Mouse (Mus musculus) heart, embryonic 11.5 days (tissue): ENCODE data around the gene Ube2d2b. TPM values are rescaled to one million over a fixed set of nuclear protein-coding genes. Genes with fewer than 3 reads are reported as not detected.

Source experiments
- ATAC-seq: fragments of 200-750 bp; cut with Nextera tagmentation; replicated peaks from 2 replicates; pipeline ENCODE4 v1.8.0; 2017; ENCODE audit warnings: moderate library complexity; ENCODE audit not compliant: insufficient number of reproducible peaks, low FRiP score, low TSS enrichment
- H3K27ac ChIP-seq: fragments of 300-500 bp; sonication (generic); 2 replicates; pipeline ENCODE4 v1.5.1; 2014; ENCODE audit warnings: mild to moderate bottlenecking, low read depth, low read length
- H3K27me3 ChIP-seq: fragments of 300-500 bp; sonication (generic); 2 replicates; pipeline ENCODE4 v1.6.1; 2014; ENCODE audit warnings: mild to moderate bottlenecking, low read length, mixed read lengths; ENCODE audit not compliant: control insufficient read depth, insufficient read depth
- H3K36me3 ChIP-seq: fragments of 300-500 bp; sonication (generic); 2 replicates; pipeline ENCODE4 v1.6.1; 2014; ENCODE audit warnings: mild to moderate bottlenecking, low read length, moderate library complexity, mixed read lengths; ENCODE audit not compliant: control insufficient read depth, insufficient read depth
- H3K4me1 ChIP-seq: fragments of 300-500 bp; sonication (generic); 2 replicates; pipeline ENCODE4 v1.6.1; 2014; ENCODE audit warnings: low read length; ENCODE audit not compliant: control insufficient read depth, insufficient read depth
- H3K4me2 ChIP-seq: fragments of 300-500 bp; sonication (generic); 2 replicates; pipeline ENCODE4 v1.6.1; 2014; ENCODE audit warnings: mild to moderate bottlenecking, moderate library complexity
- H3K4me3 ChIP-seq: fragments of 300-500 bp; sonication (generic); 2 replicates; pipeline ENCODE4 v1.5.1; 2014; ENCODE audit warnings: low read depth, low read length
- H3K9ac ChIP-seq: fragments of 300-500 bp; sonication (generic); 2 replicates; pipeline ENCODE4 v1.6.1; 2014; ENCODE audit warnings: mild to moderate bottlenecking, low read depth, low read length, moderate library complexity
- H3K9me3 ChIP-seq: fragments of 300-500 bp; sonication (generic); replicated peaks from 2 replicates; pipeline ENCODE4 v1.6.1; 2016; ENCODE audit warnings: low read length; ENCODE audit not compliant: control insufficient read depth
- WGBS: fragments of 180-500 bp; shearing (Covaris S2); extraction: QIAGEN DNeasy Blood & Tissue Kit; methylation state at CpG from one replicate; pipeline ENCODE4 v1.1.7; 2014; ENCODE audit not compliant: insufficient replicate concordance; 5-methylcytosine and 5-hydroxymethylcytosine counted together
- polyA plus RNA-seq: library from polyadenylated mRNA; unstranded; fragments of >200 nt; fragmentation: Nextera tagmentation; extraction: Ambion mirVana; gene quantifications from 2 replicates; pipeline ENCODE4 v1.2.1, GENCODE M21; 2014

The Ube2d2b gene
- 0.57 TPM in 1 of 2 replicates, not detected in the other for polyA plus RNA-seq

DNA sequence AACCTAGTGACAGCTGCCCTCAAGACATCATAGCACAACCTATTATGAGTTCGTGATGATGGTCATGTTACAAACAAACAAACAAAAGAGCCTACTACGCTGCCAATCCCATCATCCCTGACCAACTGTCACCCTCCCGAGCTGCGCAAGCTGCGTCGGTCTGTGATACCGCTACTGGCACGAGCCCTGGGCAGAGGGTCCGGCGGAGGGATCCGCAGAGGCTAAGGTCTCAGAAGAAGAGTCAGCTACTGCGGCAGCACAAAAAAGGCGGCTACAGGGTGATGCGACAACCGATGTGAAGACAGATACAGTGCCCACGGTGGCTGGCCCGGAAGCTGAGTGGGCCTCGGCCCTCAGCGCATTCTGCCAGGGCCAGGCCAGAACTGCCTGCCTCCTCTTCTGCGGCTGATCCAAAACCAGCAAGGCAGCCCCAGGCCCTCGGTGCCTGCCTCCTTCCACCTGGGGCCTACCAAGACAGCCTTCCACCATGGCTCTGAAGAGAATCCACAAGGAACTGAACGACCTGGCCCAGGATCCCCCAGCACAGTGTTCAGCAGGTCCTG is at the start of gene Ube2d2b:
Gene Ube2d2b (plus strand): TSS at position 102 of the 563 bp plus-strand sequence.
- no peak within 1 kb of the TSS for H3K9ac ChIP-seq
- H3K4me2 ChIP-seq = no peak within 1 kb of the TSS
- H3K27me3 ChIP-seq = no peaks in the 10 kb centered on the region
- ATAC-seq = no peak
- no peak within 1 kb of the TSS for H3K27ac ChIP-seq
- no peaks in the 10 kb centered on the region; the same call in 1 of the 2 replicates for H3K4me1 ChIP-seq
- no peaks in the 10 kb centered on the region for H3K9me3 ChIP-seq
- H3K4me3 ChIP-seq = no peak within 1 kb of the TSS
- H3K36me3 ChIP-seq = no peaks in the 10 kb centered on the region
- WGBS = 94% methylated on average over 22 of the region's 22 CpGs

DNA sequence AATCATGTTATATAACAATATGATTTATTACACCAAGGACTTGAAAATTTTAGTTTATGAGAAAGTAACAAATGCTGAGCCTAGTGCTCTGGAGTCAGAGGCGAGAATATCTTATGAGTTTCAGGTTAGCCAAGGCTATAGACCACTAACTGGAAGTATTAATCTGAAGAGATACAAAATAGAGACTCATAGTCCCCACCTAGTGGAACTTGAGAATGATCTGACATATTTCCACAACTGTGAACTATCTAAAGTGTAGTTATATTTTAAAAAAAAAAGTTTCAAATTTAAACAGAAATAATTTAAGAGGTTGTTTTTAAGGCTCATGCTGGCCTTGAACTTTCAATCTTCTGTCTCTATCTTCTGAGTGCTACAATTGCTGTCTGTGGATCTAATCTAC is 47.5 kb upstream of the Ube2d2b start:
- no peak overlapping the region for H3K27ac ChIP-seq
- H3K4me1 ChIP-seq = no peaks in the 10 kb centered on the region
- no peaks in the 10 kb centered on the region for H3K27me3 ChIP-seq
- no peak overlapping the region for H3K4me2 ChIP-seq
- H3K9ac ChIP-seq = no peak overlapping the region
- no peak for ATAC-seq
- H3K4me3 ChIP-seq = no peak overlapping the region
- H3K36me3 ChIP-seq = 0 out of 2 replicates have a peak, but pooled peaks cover 4% of the 10 kb centered on the region
- no peaks in the 10 kb centered on the region for H3K9me3 ChIP-seq
- 96% methylated on average over 1 of the region's 1 CpGs for WGBS

DNA sequence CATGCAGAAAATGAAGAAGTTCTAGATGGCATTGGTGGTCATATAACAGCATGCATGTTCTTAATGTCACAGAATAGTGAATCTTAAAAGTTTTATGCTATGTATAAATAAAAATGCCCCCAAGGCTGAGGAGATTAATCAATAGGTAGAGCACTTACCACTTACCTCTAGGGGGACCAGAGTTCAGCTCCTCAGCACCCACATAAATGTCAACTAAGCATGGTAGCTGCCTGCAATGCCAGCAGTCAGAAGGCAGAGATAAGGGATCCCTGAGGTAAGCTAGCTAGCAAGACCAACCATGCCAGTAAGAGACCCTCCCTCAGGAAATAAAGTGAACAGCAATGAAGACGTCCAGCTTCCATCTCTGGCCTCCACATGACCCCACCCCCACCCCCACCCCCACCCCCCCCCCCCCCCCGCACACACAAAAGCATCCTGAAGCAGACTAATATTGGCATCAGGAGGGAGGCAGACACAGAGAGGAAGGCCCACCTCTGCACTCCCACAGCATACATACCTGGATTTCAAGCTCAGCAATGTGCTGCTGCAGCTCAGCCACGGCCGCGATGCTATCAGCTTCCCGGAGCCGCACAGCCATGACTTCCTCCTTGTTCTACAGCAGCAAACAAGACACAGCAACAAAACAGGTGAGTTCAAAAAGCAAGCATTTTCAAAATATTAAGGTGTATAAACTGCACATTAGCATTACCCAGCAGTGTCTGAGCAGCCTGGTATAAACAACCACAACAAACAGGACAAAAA is 42.0 kb upstream of the Ube2d2b start:
- no peak overlapping the region for H3K9ac ChIP-seq
- no peaks in the 10 kb centered on the region for H3K36me3 ChIP-seq
- no peak overlapping the region for H3K27ac ChIP-seq
- WGBS = 84% methylated on average over 7 of the region's 7 CpGs
- ATAC-seq = no peak
- H3K4me2 ChIP-seq = no peak overlapping the region
- no peak overlapping the region for H3K4me3 ChIP-seq
- no peaks in the 10 kb centered on the region for H3K27me3 ChIP-seq
- H3K4me1 ChIP-seq = no peaks in the 10 kb centered on the region
- no peaks in the 10 kb centered on the region for H3K9me3 ChIP-seq

DNA sequence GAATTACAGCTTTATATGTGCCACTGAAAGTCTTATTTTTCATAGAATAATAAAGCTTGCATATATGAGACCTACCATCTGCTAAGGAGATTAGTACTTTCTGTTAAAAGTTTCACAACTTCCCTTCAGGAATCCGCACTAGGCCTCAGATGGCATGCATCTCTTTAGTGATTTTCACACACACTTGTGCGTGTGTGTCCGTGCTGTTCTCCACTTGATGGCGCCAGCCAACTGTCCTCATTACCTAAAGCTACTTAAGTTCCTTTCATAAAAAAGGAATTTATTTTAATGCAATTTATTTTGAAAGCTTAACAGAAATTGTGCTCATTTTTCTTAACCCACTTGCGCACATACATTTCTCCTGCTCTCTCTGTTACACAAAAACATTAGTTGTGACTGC is 40.4 kb upstream of the Ube2d2b start:
- Histone ChIP-seq H3K36me3 (no peaks in the 10 kb centered on the region), H3K4me3 (no peak overlapping the region), H3K27me3 (no peaks in the 10 kb centered on the region), H3K4me2 (no peak overlapping the region), H3K9ac (no peak overlapping the region), H3K4me1 (peaks cover 6% of the 10 kb centered on the region; the same call in 1 of the 2 replicates), H3K9me3 (no peaks in the 10 kb centered on the region), H3K27ac (no peak overlapping the region)
- 81% methylated on average over 5 of the region's 5 CpGs for WGBS
- no peak for ATAC-seq

DNA sequence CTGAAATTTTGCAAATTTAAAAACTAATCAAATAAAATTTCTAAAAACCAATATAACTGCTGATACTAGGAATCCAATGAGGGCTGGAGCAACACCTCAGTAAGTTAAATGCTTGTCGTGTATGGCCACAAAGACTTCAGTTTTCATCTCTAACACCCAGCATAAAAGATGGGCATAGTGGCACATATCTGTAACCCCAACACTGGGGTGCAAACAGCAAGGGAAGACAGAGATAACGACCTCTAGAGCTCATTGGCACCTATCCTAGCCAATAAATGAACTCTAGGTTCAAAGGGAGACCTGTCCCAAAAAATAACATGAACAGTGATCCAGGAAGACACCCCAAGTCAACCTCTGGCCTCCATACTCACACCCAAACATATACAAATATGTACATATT is 37.9 kb upstream of the Ube2d2b start:
- H3K9ac ChIP-seq = no peak overlapping the region
- H3K4me1 ChIP-seq = peaks cover 6% of the 10 kb centered on the region; the same call in 1 of the 2 replicates
- ATAC-seq = no peak
- no peak overlapping the region for H3K4me2 ChIP-seq
- no peak overlapping the region for H3K27ac ChIP-seq
- H3K9me3 ChIP-seq = no peaks in the 10 kb centered on the region
- H3K36me3 ChIP-seq = no peaks in the 10 kb centered on the region
- no peak overlapping the region for H3K4me3 ChIP-seq
- H3K27me3 ChIP-seq = no peaks in the 10 kb centered on the region
- 85% methylated on average over 2 of the region's 2 CpGs for WGBS

DNA sequence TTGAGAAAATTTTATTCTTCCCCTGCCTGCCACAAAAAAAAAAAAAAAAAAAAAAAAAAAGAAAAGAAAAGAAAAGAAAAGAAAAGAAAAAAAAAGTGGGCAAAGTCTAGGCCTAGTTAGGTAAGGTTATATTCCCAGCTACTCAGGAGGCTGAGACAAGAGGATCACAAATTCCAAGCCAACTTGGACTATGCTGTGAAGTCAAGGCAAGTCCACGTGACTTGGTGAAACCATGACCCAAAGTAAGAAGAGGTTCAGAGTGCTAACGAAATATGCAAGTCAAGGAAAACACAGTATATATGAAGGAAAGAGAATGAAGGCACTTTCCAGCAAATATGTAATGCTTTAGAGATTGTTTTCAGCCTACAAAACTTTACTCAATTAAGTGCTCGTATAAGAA is 37.4 kb upstream of the Ube2d2b start:
- Histone ChIP-seq H3K9me3 (no peaks in the 10 kb centered on the region), H3K4me3 (no peak overlapping the region), H3K4me2 (no peak overlapping the region), H3K27ac (peak overlapping the region; percentile 65; the same call in 1 of the 2 replicates), H3K9ac (no peak overlapping the region), H3K27me3 (no peaks in the 10 kb centered on the region), H3K4me1 (peaks cover 6% of the 10 kb centered on the region; the same call in 1 of the 2 replicates), H3K36me3 (no peaks in the 10 kb centered on the region)
- 91% methylated on average over 3 of the region's 3 CpGs for WGBS
- no peak for ATAC-seq

DNA sequence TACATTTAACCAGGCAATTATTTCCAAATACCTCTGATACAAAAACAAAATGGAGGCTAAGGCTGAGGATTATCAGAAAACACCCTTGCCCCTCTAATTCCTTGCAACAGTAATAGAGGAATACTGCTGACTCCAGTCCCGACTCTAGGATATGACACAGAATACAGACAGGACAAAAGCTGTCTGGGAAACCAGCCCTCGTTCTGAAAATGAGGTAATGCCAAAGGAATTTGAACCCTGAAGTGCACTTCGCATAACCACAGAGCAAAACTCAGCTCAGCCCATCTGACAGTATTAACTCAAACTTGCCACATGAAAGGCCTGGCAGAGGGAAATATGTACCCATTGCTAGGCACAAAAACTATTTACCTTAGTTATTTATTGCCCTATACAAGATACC is 36.6 kb upstream of the Ube2d2b start:
- peak overlapping the region; percentile 65 for H3K27ac ChIP-seq
- ATAC-seq = 0 out of 2 replicates have a peak, but pooled peaks have one; percentile 61

DNA sequence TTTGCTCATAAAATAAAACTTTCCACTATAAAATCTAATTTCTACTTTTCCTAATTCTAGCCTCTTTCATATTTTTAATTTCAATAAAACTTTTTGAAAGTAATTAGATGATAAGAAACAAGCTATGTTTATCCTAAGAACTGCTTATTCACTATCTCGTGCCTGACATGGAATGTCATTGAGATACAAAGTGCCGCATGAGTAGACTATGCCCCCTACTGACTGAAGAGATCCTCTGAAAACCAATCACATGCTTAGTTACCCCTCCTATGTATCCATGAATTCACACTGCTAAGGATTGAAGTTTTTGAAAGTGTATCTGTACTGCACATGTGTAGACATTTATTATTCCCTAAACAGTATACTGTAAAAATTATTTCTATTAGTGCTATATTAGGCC is 36.0 kb upstream of the Ube2d2b start:
- H3K4me2 ChIP-seq = no peak overlapping the region
- 0 out of 2 replicates have a peak, but pooled peaks have one; percentile 57 for ATAC-seq
- no peak overlapping the region for H3K9ac ChIP-seq
- H3K4me3 ChIP-seq = no peak overlapping the region
- H3K27me3 ChIP-seq = no peaks in the 10 kb centered on the region
- 20% methylated on average over 2 of the region's 2 CpGs for WGBS
- H3K36me3 ChIP-seq = peaks cover 3% of the 10 kb centered on the region; the same call in 1 of the 2 replicates
- H3K27ac ChIP-seq = no peak overlapping the region
- peaks cover 6% of the 10 kb centered on the region; the same call in 1 of the 2 replicates for H3K4me1 ChIP-seq
- H3K9me3 ChIP-seq = no peaks in the 10 kb centered on the region

More for the DNA sequence above, 36.6 kb upstream of the Ube2d2b start:
- Histone ChIP-seq H3K4me3 (no peak overlapping the region), H3K36me3 (peaks cover 3% of the 10 kb centered on the region; the same call in 1 of the 2 replicates), H3K9me3 (no peaks in the 10 kb centered on the region), H3K4me2 (no peak overlapping the region), H3K9ac (no peak overlapping the region), H3K27me3 (no peaks in the 10 kb centered on the region), H3K4me1 (peaks cover 6% of the 10 kb centered on the region; the same call in 1 of the 2 replicates)
- 12% methylated on average over 3 of the region's 3 CpGs for WGBS
